Mouse (Mus musculus) embryonic facial prominence, embryonic 15.5 days (tissue): Measurements from ENCODE around the gene Kcnj1. TPM values are rescaled to one million over a fixed set of nuclear protein-coding genes. Genes with fewer than 3 reads are reported as not detected.
A peak's percentile ranks its signal among the peaks of the same experiment; 100 is the strongest.

Experiments used
- ATAC-seq: fragments of 200-750 bp; cut with Nextera tagmentation; 2 replicates; pipeline ENCODE4 v1.8.0; 2017; ENCODE audit warnings: low read depth, moderate TSS enrichment; ENCODE audit not compliant: insufficient number of reproducible peaks, low FRiP score, low TSS enrichment
- H3K27ac ChIP-seq: fragments of 300-500 bp; sonication (generic); replicated peaks from 2 replicates; pipeline ENCODE4 v1.5.1; 2015; ENCODE audit warnings: mild to moderate bottlenecking, inconsistent platforms
- H3K27me3 ChIP-seq: fragments of 300-500 bp; sonication (generic); 2 replicates; pipeline ENCODE4 v1.6.1; 2015; ENCODE audit warnings: inconsistent platforms
- H3K36me3 ChIP-seq: fragments of 300-500 bp; sonication (generic); 2 replicates; pipeline ENCODE4 v1.6.1; 2015; ENCODE audit warnings: mild to moderate bottlenecking, inconsistent platforms
- H3K4me1 ChIP-seq: fragments of 300-500 bp; sonication (generic); 2 replicates; pipeline ENCODE4 v1.6.1; 2015; ENCODE audit warnings: inconsistent platforms
- H3K4me2 ChIP-seq: fragments of 300-500 bp; sonication (generic); replicated peaks from 2 replicates; pipeline ENCODE4 v1.6.1; 2015; ENCODE audit warnings: mild to moderate bottlenecking, inconsistent platforms
- H3K4me3 ChIP-seq: fragments of 300-500 bp; sonication (generic); replicated peaks from 2 replicates; pipeline ENCODE4 v1.5.1; 2015; ENCODE audit warnings: mild to moderate bottlenecking, inconsistent platforms
- H3K9ac ChIP-seq: fragments of 300-500 bp; sonication (generic); 2 replicates; pipeline ENCODE4 v1.6.1; 2015; ENCODE audit warnings: inconsistent platforms
- H3K9me3 ChIP-seq: fragments of 300-500 bp; sonication (generic); replicated peaks from 2 replicates; pipeline ENCODE4 v1.6.1; 2016; ENCODE audit warnings: inconsistent platforms
- WGBS: fragments of 180-500 bp; shearing (Covaris S2); methylation state at CpG from one replicate; pipeline ENCODE4 v1.1.7; 2015; 5-methylcytosine and 5-hydroxymethylcytosine counted together
- polyA plus RNA-seq: library from polyadenylated mRNA; unstranded; fragments of >200 nt; fragmentation: Nextera tagmentation; extraction: Ambion mirVana; gene quantifications from 2 replicates; pipeline ENCODE4 v1.2.1, GENCODE M21; 2015

Kcnj1 gene
- polyA plus RNA-seq, 1 experiment from 2014 or later, result 0.13 TPM

GRCm38 (mm10) chr9:32417466-32418116 is 45.3 kb downstream of the Kcnj1 start:
- H3K9ac ChIP-seq, result no peak overlapping the region
- WGBS, result 14% methylated on average over 8 of the region's 8 CpGs
- no peak overlapping the region for H3K4me3 ChIP-seq
- H3K4me1 ChIP-seq, result peaks cover 9% of the 10 kb centered on the region
- no peak overlapping the region for H3K27ac ChIP-seq
- peaks cover 7% of the 10 kb centered on the region; the same call in 1 of the 2 replicates for H3K36me3 ChIP-seq
- no peaks in the 10 kb centered on the region for H3K27me3 ChIP-seq
- 0 out of 2 replicates have a peak, but pooled peaks have one; percentile 34 for ATAC-seq
- H3K9me3 ChIP-seq, result no peaks in the 10 kb centered on the region
- H3K4me2 ChIP-seq, result no peak overlapping the region; the same call in 1 of the 2 replicates

GRCm38 (mm10) chr9:32420711-32421110 is 48.4 kb downstream of the Kcnj1 start:
- H3K9ac ChIP-seq, result no peak overlapping the region
- no peak overlapping the region for H3K4me2 ChIP-seq
- peaks cover 9% of the 10 kb centered on the region for H3K4me1 ChIP-seq
- H3K4me3 ChIP-seq, result no peak overlapping the region
- H3K36me3 ChIP-seq, result peaks cover 13% of the 10 kb centered on the region; the same call in 1 of the 2 replicates
- ATAC-seq, result no peak
- H3K27ac ChIP-seq, result no peak overlapping the region
- no peaks in the 10 kb centered on the region for H3K9me3 ChIP-seq
- H3K27me3 ChIP-seq, result no peaks in the 10 kb centered on the region

GRCm38 (mm10) chr9:32425321-32425720 is 53.0 kb downstream of the Kcnj1 start:
- Histone ChIP-seq H3K4me3 (no peak overlapping the region), H3K9me3 (no peaks in the 10 kb centered on the region), H3K27me3 (no peaks in the 10 kb centered on the region), H3K9ac (no peak overlapping the region), H3K27ac (no peak overlapping the region), H3K4me1 (no peaks in the 10 kb centered on the region), H3K36me3 (peaks cover 17% of the 10 kb centered on the region; the same call in 1 of the 2 replicates), H3K4me2 (no peak overlapping the region)
- ATAC-seq, result no peak
- WGBS, result 74% methylated on average over 7 of the region's 7 CpGs

GRCm38 (mm10) chr9:32431061-32431460 is 58.8 kb downstream of the Kcnj1 start:
- H3K9ac ChIP-seq, result no peak overlapping the region
- peaks cover 10% of the 10 kb centered on the region; the same call in 1 of the 2 replicates for H3K4me1 ChIP-seq
- no peaks in the 10 kb centered on the region for H3K9me3 ChIP-seq
- 0 out of 2 replicates have a peak, but pooled peaks cover 2% of the 10 kb centered on the region for H3K36me3 ChIP-seq
- H3K4me3 ChIP-seq, result no peak overlapping the region
- WGBS, result 57% methylated on average over 3 of the region's 3 CpGs
- H3K4me2 ChIP-seq, result no peak overlapping the region
- ATAC-seq, result no peak
- no peaks in the 10 kb centered on the region for H3K27me3 ChIP-seq
- H3K27ac ChIP-seq, result no peak overlapping the region; the same call in 1 of the 2 replicates

- ATAC-seq, result no peak
- 57% methylated on average over 19 of the region's 19 CpGs for WGBS
Measured at GRCm38 (mm10) chr9:32434241-32435213, 62.2 kb downstream of the Kcnj1 start.

GRCm38 (mm10) chr9:32443115-32443514 is 70.8 kb downstream of the Kcnj1 start:
- H3K4me1 ChIP-seq, result no peaks in the 10 kb centered on the region
- H3K27ac ChIP-seq, result 0 out of 2 replicates have a peak overlapping the region, but pooled peaks have one; percentile 17
- H3K9ac ChIP-seq, result no peak overlapping the region
- no peak overlapping the region for H3K4me2 ChIP-seq
- WGBS, result 63% methylated on average over 3 of the region's 3 CpGs
- H3K9me3 ChIP-seq, result no peaks in the 10 kb centered on the region
- H3K27me3 ChIP-seq, result no peaks in the 10 kb centered on the region
- no peak overlapping the region for H3K4me3 ChIP-seq
- no peaks in the 10 kb centered on the region for H3K36me3 ChIP-seq
- no peak for ATAC-seq

More at GRCm38 (mm10) chr9:32434241-32435213, 62.2 kb downstream of the Kcnj1 start:
- H3K4me3 ChIP-seq, result no peak overlapping the region
- no peak overlapping the region for H3K9ac ChIP-seq
- peaks cover 16% of the 10 kb centered on the region; the same call in 1 of the 2 replicates for H3K4me1 ChIP-seq
- no peaks in the 10 kb centered on the region for H3K9me3 ChIP-seq
- H3K27me3 ChIP-seq, result no peaks in the 10 kb centered on the region
- no peaks in the 10 kb centered on the region for H3K36me3 ChIP-seq
- H3K27ac ChIP-seq, result no peak overlapping the region
- no peak overlapping the region for H3K4me2 ChIP-seq

GRCm38 (mm10) chr9:32443817-32444216 is 71.5 kb downstream of the Kcnj1 start:
- no peaks in the 10 kb centered on the region for H3K27me3 ChIP-seq
- H3K4me3 ChIP-seq, result no peak overlapping the region
- 21% methylated on average over 6 of the region's 6 CpGs for WGBS
- H3K4me1 ChIP-seq, result no peaks in the 10 kb centered on the region
- 0 out of 2 replicates have a peak overlapping the region, but pooled peaks have one; percentile 17 for H3K27ac ChIP-seq
- ATAC-seq, result peak; percentile 54; the same call in 1 of the 2 replicates
- H3K4me2 ChIP-seq, result no peak overlapping the region
- H3K9me3 ChIP-seq, result no peaks in the 10 kb centered on the region
- no peaks in the 10 kb centered on the region for H3K36me3 ChIP-seq
- H3K9ac ChIP-seq, result no peak overlapping the region

- no peaks in the 10 kb centered on the region for H3K4me1 ChIP-seq
- H3K27me3 ChIP-seq, result no peaks in the 10 kb centered on the region
- no peak overlapping the region for H3K4me3 ChIP-seq
- no peaks in the 10 kb centered on the region for H3K36me3 ChIP-seq
- no peak overlapping the region for H3K4me2 ChIP-seq
- no peaks in the 10 kb centered on the region for H3K9me3 ChIP-seq
- 69% methylated on average over 6 of the region's 6 CpGs for WGBS
- H3K9ac ChIP-seq, result no peak overlapping the region
- ATAC-seq, result no peak
- H3K27ac ChIP-seq, result no peak overlapping the region; the same call in 1 of the 2 replicates
Measured at GRCm38 (mm10) chr9:32444453-32445201, 72.3 kb downstream of the Kcnj1 start.

- Histone ChIP-seq H3K36me3 (no peaks in the 10 kb centered on the region), H3K27ac (no peak overlapping the region), H3K27me3 (peaks cover 3% of the 10 kb centered on the region; the same call in 1 of the 2 replicates), H3K9ac (no peak overlapping the region), H3K9me3 (no peaks in the 10 kb centered on the region), H3K4me3 (no peak overlapping the region), H3K4me1 (no peaks in the 10 kb centered on the region), H3K4me2 (no peak overlapping the region)
- WGBS, result 57% methylated on average over 3 of the region's 3 CpGs
- no peak for ATAC-seq
Measured at GRCm38 (mm10) chr9:32445789-32446188, 73.5 kb downstream of the Kcnj1 start.

- no peak overlapping the region for H3K9ac ChIP-seq
- H3K4me2 ChIP-seq, result no peak overlapping the region
- H3K27me3 ChIP-seq, result peaks cover 3% of the 10 kb centered on the region; the same call in 1 of the 2 replicates
- peaks cover 13% of the 10 kb centered on the region; the same call in 1 of the 2 replicates for H3K4me1 ChIP-seq
- WGBS, result 80% methylated on average over 5 of the region's 5 CpGs
- ATAC-seq, result no peak
- no peaks in the 10 kb centered on the region for H3K9me3 ChIP-seq
- no peak overlapping the region for H3K27ac ChIP-seq
- H3K4me3 ChIP-seq, result no peak overlapping the region
- H3K36me3 ChIP-seq, result no peaks in the 10 kb centered on the region
Measured at GRCm38 (mm10) chr9:32448766-32449165, 76.5 kb downstream of the Kcnj1 start.
